16 mouse cellular contexts compared by ENCODE assay signal in genomic region chr9:43260661-43261060, GRCm38 (mm10). TPM values are rescaled to one million over a fixed set of nuclear protein-coding genes. Genes with fewer than 3 reads are reported as not detected.
A peak's percentile ranks its signal among the peaks of the same experiment; 100 is the strongest.
DNase-seq lines count a peak whose midpoint lies in the region; ATAC-seq lines count a peak whose summit lies in the region.
"Had no signal": no experiment of that assay in that cellular context is flagged by ENCODE, and none has a peak within 500 bp of the region (broad histone marks: within the 10 kb centered on the region; RNA-seq: fewer than 3 reads in every experiment).

No protein-coding gene starts in this region.

- no peaks in the 10 kb centered on the region for H3K36me3 ChIP-seq in kidney, embryonic 14.5 days (ENCODE audit: control insufficient read depth, insufficient read depth, low read length)
- no peaks in the 10 kb centered on the region for H3K36me3 ChIP-seq in embryonic facial prominence, embryonic 14.5 days (ENCODE audit: control insufficient read depth, insufficient read depth, low read length)
- H3K36me3 ChIP-seq in limb, embryonic 15.5 days = no peaks in the 10 kb centered on the region
- H3K36me3 ChIP-seq: neural tube, embryonic 15.5 days had no signal

- H3K9me3 ChIP-seq in kidney, embryonic 14.5 days (ENCODE audit: control insufficient read depth, low read length) = no peaks in the 10 kb centered on the region
- no peaks in the 10 kb centered on the region for H3K9me3 ChIP-seq in embryonic facial prominence, embryonic 14.5 days (ENCODE audit: control insufficient read depth, low read length)
- no peaks in the 10 kb centered on the region for H3K9me3 ChIP-seq in limb, embryonic 15.5 days
- H3K9me3 ChIP-seq: forebrain, embryonic 13.5 days; neural tube, embryonic 15.5 days had no signal

- WGBS in kidney, embryonic 14.5 days = 82% methylated on average over 7 of the region's 7 CpGs
- WGBS in embryonic facial prominence, embryonic 14.5 days = 56% methylated on average over 6 of the region's 7 CpGs
- WGBS in limb, embryonic 15.5 days = 63% methylated on average over 7 of the region's 7 CpGs

- no peak for DNase-seq in kidney, postnatal 10 days
- DNase-seq in ES-CJ7 (ENCODE audit: low read depth, low spot score) = peak; percentile 31
- no peak for DNase-seq in embryonic facial prominence, embryonic 14.5 days (ENCODE audit: low spot score)
- no peak for DNase-seq in left cerebral cortex, adult 18-20 months (ENCODE audit: low spot score in 2 of 2)
- no peak for DNase-seq in urinary bladder, postnatal 14 days (ENCODE audit: low spot score)
- DNase-seq: heart, adult 18-20 months; kidney, postnatal 25 days; retina, postnatal 1 day had no signal

- no peak overlapping the region for H3K4me3 ChIP-seq in kidney, embryonic 14.5 days (ENCODE audit: low read length)
- H3K4me3 ChIP-seq in embryonic facial prominence, embryonic 14.5 days (ENCODE audit: low read depth, low read length) = no peak overlapping the region
- H3K4me3 ChIP-seq in limb, embryonic 15.5 days = no peak overlapping the region
- H3K4me3 ChIP-seq: forebrain, embryonic 13.5 days; neural tube, embryonic 15.5 days had no signal

- peak overlapping the region; percentile 89; the same call in 1 of the 2 replicates for H3K27ac ChIP-seq in kidney, embryonic 14.5 days (ENCODE audit: low read depth, low read length)
- H3K27ac ChIP-seq in embryonic facial prominence, embryonic 14.5 days (replicated peaks; ENCODE audit: low read depth, low read length) = peak overlapping the region; percentile 95
- H3K27ac ChIP-seq in limb, embryonic 15.5 days = peak overlapping the region; percentile 95
- H3K27ac ChIP-seq: forebrain, embryonic 13.5 days; macrophage had no signal

- H3K4me2 ChIP-seq in kidney, embryonic 14.5 days (replicated peaks; ENCODE audit: low read depth, low read length) = no peak overlapping the region
- H3K4me2 ChIP-seq in embryonic facial prominence, embryonic 14.5 days (ENCODE audit: low read depth, low read length) = no peak overlapping the region
- no peak overlapping the region for H3K4me2 ChIP-seq in limb, embryonic 15.5 days
- H3K4me2 ChIP-seq: forebrain, embryonic 13.5 days; neural tube, embryonic 15.5 days had no signal

- peaks cover 38% of the 10 kb centered on the region for H3K4me1 ChIP-seq in kidney, embryonic 14.5 days (ENCODE audit: control insufficient read depth, insufficient read depth, low read length)
- H3K4me1 ChIP-seq in embryonic facial prominence, embryonic 14.5 days (ENCODE audit: control insufficient read depth, insufficient read depth, low read length) = peaks cover 52% of the 10 kb centered on the region
- peaks cover 69% of the 10 kb centered on the region for H3K4me1 ChIP-seq in limb, embryonic 15.5 days

- H3K9ac ChIP-seq in kidney, embryonic 14.5 days (ENCODE audit: low read depth, low read length) = no peak overlapping the region
- no peak overlapping the region for H3K9ac ChIP-seq in embryonic facial prominence, embryonic 14.5 days (ENCODE audit: low read depth, low read length)
- H3K9ac ChIP-seq in limb, embryonic 15.5 days = no peak overlapping the region
- H3K9ac ChIP-seq: forebrain, embryonic 13.5 days; neural tube, embryonic 15.5 days had no signal

- H3K27me3 ChIP-seq in kidney, embryonic 14.5 days (ENCODE audit: control insufficient read depth, insufficient read depth, low read length) = no peaks in the 10 kb centered on the region
- H3K27me3 ChIP-seq in embryonic facial prominence, embryonic 14.5 days (replicated peaks; ENCODE audit: control insufficient read depth, insufficient read depth, low read length) = no peaks in the 10 kb centered on the region
- no peaks in the 10 kb centered on the region for H3K27me3 ChIP-seq in limb, embryonic 15.5 days
- H3K27me3 ChIP-seq: forebrain, embryonic 13.5 days; neural tube, embryonic 15.5 days had no signal

- no peak for ATAC-seq in kidney, embryonic 14.5 days (ENCODE audit: low FRiP score, low TSS enrichment)
- no peak for ATAC-seq in embryonic facial prominence, embryonic 14.5 days (ENCODE audit: low read depth)
- no peak for ATAC-seq in limb, embryonic 15.5 days (ENCODE audit: insufficient number of reproducible peaks, low FRiP score, low TSS enrichment, low read depth)
- ATAC-seq: forebrain, embryonic 13.5 days; midbrain, embryonic 16.5 days had no signal

RNA-seq across cellular contexts. Expression of gene Oaf, which starts 20.9 kb away (rescaled TPM):
- 88.5 and 88.9 TPM in 2 replicates for polyA plus RNA-seq in kidney, embryonic 14.5 days (2014; fragmentation: Nextera tagmentation; extraction: Ambion mirVana)
- polyA plus RNA-seq in embryonic facial prominence, embryonic 14.5 days (2014; fragmentation: Nextera tagmentation; extraction: Ambion mirVana) = 118 and 123 TPM in 2 replicates
- polyA plus RNA-seq in limb, embryonic 15.5 days (2015; fragmentation: Nextera tagmentation; extraction: Ambion mirVana) = 78.4 and 102 TPM in 2 replicates
- 10 to 100 TPM; 15.2 to 17.9 TPM for total RNA-seq in left cerebral cortex, adult 18-20 months (2021)

RNA-seq across cellular contexts. Expression of gene Trim29, which starts 50.0 kb away (rescaled TPM):
- polyA plus RNA-seq in kidney, embryonic 14.5 days (2014; fragmentation: Nextera tagmentation; extraction: Ambion mirVana) = 0.31 and 0.50 TPM in 2 replicates
- 37.1 and 43.5 TPM in 2 replicates for polyA plus RNA-seq in embryonic facial prominence, embryonic 14.5 days (2014; fragmentation: Nextera tagmentation; extraction: Ambion mirVana)
- polyA plus RNA-seq in limb, embryonic 15.5 days (2015; fragmentation: Nextera tagmentation; extraction: Ambion mirVana) = 177 and 186 TPM in 2 replicates
- under 1 TPM in 1 of 2 experiments, not detected in 1; 0.30 TPM for total RNA-seq in left cerebral cortex, adult 18-20 months (2021)
- total RNA-seq: common myeloid progenitor, adult 5-6 weeks had no signal
- polyA plus RNA-seq: forebrain, embryonic 13.5 days had no signal

RNA-seq across cellular contexts. Expression of gene Pou2f3, which starts 50.5 kb away (rescaled TPM):
- 0.11 TPM in 1 of 2 replicates, not detected in the other for polyA plus RNA-seq in kidney, embryonic 14.5 days (2014; fragmentation: Nextera tagmentation; extraction: Ambion mirVana)
- polyA plus RNA-seq in embryonic facial prominence, embryonic 14.5 days (2014; fragmentation: Nextera tagmentation; extraction: Ambion mirVana) = 3.8 and 4.5 TPM in 2 replicates
- polyA plus RNA-seq in limb, embryonic 15.5 days (2015; fragmentation: Nextera tagmentation; extraction: Ambion mirVana) = 10.2 and 11.8 TPM in 2 replicates
- under 1 TPM; 0.21 to 0.37 TPM for total RNA-seq in left cerebral cortex, adult 18-20 months (2021)
- total RNA-seq: common myeloid progenitor, adult 5-6 weeks; layer of hippocampus, postnatal 14 days had no signal
- polyA plus RNA-seq: forebrain, embryonic 13.5 days; macrophage; midbrain, embryonic 16.5 days; neural tube, embryonic 15.5 days had no signal

Comparison
In these comparisons a context has a peak if more than half of its experiments do, and no peak if none do; other contexts are left out.
1. RNA of gene Trim29, which starts 50.0 kb away (polyA plus RNA-seq): 177 to 186 TPM in limb, embryonic 15.5 days and 37.1 to 43.5 TPM in embryonic facial prominence, embryonic 14.5 days; 0.31 to 0.50 TPM in kidney, embryonic 14.5 days; every median in the first group is over 10 times any median in the second.
2. Peak in every context shown above with its lines, with median percentiles within 50 percentile points of each other: H3K27ac ChIP-seq.